Mouse (Mus musculus) T-cell, adult 2 months (primary cell): ENCODE results near the gene Asb7.

Source experiments
- DNase-seq: peaks from one replicate; pipeline ENCODE4 v3.0.0; 2022; ENCODE audit warnings: low spot score

The Asb7 gene

DNA sequence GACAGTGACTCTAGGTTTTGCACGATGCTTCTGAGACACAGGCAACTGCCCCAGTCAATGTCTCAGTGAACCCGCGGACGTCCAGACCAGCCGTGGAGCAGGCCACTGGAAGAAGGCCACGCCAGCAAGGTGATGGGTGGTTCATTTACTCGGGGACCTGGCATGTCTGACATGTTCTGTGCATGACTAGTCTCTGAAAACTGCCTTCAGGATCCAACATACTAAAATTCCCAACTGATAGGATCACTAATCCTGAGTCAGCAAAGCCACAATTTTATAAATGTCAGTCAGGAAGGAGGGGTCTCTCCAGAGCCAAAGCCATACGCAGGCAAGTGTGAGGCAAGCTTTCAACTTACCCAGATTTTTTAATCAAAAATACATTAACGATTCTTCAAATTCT lies 35.8 kb downstream of the Asb7 start:
- DNase-seq, result no peak

DNA sequence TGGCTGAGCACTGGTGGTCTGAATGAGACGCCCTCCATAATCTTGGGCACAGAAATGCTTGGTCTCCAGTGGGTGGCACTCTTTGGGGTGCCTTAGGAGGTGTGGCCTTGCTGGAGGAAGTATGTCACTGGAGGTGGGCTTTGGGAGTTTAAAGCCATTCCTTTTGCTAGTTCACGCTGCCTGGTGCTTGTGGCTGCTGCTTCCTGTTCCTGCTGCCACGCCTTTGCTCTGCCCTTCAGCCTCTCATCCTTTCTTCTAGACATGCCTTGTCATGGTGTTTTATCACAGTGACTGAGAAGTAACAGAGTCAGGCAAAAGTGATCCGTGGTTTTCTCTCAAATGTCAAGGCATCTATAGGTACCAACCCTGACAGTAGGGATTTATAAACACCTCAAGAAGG lies 37.2 kb downstream of the Asb7 start:
- peak; percentile 51 for DNase-seq

DNA sequence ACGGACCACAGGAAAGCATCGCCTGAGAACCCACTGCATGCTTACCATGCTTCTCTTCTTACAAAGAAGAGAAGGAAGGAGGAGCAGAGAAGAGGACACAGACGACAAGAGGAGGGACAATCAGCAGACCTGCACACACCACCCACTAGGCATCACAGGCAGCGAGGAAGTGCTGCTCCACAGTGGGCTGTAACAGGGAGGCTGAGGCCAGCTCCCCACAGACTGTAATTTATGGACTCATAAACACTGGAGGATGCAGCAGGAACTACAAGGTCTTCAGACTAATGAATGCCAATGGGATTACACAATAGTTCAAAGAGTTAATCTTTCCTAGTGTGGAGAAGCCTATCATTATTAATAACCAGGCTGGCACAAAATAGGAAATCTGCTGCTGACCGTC lies 38.5 kb downstream of the Asb7 start:
- DNase-seq, result no peak

DNA sequence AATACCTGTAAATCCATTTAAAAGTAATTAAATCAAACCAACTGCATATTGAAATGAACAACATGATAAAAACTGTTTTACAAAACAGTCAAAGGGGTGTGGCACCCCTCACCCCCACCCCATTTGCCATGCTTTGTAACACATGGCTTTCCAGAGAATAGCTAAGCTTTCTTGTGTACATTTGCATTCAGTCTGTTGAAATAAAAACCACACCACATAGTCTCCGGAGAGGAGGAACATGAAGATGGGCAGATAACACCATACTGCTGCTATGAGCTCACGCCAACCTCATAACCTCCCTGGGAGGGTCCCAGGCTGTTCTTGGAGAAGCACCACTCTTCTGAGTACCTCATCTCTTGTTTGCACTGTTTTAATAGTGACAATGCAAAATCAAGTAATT lies 40.2 kb downstream of the Asb7 start:
- DNase-seq, result no peak

DNA sequence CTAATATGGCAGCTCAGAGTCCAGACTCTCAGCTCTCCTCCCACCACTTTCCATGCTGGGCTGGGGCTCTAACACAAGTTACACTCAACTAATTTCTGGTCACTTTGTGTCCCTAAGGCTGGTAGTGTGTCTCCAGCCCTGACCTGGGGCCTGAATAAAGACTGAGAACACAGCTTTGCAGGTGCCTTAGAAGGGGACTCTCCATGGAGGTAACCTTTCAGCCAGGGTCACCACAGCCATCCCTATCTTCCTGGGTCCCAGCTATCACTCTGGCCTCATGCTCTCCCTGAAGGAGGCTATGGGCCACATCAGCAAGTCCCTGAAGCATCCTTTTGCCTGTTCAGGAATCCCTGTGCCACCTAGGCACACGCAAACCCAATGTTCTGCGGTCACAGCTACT lies 43.7 kb downstream of the Asb7 start:
- DNase-seq, result no peak

DNA sequence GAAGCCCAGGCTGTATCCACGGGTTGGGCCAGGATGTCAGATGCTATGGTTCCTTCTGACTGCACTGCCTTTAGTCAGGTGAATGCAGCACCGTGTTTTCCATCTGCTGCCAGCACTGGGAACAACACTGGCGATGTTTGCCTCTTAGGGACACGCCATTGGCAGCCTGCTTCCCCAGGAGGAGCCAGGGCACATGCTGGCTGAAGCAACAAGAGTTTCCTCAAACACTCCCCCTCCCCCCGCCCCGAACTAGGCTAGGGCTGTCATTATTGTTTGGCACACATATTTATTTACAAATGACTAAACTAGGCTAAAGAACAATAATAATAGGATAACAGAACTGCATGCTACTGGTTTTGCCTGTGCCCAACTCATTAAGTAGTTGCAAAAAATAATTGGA lies 56.0 kb downstream of the Asb7 start:
- DNase-seq, result no peak

DNA sequence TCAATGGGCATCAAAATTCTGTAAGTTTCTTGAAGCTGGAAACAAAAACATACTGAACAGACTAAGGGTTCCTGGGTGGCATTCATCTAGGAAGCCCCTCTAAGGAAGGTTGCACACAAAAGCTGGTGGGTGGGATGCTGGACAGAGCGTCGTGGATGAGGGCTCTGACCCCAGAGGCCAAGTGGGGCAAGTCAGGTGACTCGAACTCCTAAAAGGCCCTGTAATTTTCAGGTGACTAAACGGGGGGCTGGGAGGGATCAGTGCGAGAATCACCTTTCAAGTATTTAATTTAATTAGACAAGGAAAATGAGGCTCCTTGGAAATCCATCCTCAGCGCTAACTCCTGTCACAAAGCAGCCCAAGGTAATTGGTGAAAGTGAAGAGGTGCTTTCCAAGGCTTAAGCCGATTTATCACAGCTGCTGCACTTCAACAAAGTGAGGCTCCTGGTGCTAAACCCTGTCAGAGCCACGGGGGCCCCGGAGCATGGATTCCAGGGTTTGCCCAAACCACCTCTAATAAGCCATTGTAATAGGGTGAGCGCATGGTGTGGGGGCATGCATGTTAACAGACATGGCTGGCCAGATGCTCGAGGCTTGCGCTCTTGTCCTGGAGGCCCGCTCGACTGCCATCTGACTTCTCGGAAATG lies 59.1 kb downstream of the Asb7 start:
- no peak for DNase-seq

DNA sequence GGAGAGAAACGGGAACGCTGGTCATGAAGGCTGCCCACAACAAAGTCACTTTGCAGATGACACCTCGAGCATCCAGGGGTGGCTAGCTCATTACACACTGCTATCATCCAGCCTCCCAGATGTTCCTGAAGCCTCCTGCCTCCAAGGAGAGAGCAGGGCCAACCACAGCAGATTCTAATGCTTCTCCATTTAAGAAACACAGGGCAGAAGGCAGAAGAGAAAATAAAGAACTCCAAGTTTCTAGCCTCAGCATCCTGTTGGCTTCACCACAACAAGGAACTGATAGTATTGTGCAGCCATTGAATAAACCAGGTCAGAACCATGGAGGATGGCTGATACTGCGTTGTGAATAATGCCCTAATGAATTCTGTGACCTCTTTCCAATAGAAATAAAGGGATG lies 60.0 kb downstream of the Asb7 start:
- DNase-seq, result no peak

DNA sequence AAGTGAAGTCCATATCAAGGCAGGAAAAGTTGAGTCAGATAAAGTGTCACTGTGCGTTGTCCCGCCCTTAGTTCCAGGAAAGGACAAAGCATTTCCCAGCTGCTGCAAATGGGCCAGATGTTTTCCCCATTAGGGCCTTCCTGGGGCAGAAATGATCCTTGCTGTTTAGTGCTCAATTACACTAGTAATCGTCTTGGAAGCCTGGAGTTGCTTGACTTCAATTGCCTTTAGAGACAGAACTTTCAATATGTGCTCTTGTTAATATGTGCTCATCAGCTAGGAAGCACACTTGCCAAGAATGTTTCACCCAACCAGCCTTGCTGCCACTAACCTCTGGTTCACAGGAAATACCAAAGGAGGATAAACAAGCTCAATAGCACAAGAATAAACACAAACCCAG lies 66.0 kb downstream of the Asb7 start:
- no peak for DNase-seq

DNA sequence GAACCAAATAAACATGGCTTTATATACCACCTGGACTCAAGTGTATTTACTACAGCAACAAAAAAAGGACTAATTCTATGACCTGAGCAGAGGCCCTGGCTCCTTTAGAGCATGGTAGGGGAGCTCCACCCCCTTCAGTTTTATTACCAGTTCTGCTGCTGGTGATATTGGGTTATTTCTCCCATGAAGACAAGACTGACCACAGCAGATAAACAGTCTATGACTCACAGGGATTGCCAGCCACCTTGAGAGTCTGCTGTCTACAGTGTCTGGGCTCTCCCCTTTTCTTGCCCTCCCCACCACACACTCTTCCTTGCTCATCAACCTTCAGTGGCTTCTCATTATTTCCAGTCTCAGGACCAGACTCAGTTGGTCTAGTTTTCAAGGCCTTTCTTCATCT lies 87.5 kb downstream of the Asb7 start:
- DNase-seq, result no peak

DNA sequence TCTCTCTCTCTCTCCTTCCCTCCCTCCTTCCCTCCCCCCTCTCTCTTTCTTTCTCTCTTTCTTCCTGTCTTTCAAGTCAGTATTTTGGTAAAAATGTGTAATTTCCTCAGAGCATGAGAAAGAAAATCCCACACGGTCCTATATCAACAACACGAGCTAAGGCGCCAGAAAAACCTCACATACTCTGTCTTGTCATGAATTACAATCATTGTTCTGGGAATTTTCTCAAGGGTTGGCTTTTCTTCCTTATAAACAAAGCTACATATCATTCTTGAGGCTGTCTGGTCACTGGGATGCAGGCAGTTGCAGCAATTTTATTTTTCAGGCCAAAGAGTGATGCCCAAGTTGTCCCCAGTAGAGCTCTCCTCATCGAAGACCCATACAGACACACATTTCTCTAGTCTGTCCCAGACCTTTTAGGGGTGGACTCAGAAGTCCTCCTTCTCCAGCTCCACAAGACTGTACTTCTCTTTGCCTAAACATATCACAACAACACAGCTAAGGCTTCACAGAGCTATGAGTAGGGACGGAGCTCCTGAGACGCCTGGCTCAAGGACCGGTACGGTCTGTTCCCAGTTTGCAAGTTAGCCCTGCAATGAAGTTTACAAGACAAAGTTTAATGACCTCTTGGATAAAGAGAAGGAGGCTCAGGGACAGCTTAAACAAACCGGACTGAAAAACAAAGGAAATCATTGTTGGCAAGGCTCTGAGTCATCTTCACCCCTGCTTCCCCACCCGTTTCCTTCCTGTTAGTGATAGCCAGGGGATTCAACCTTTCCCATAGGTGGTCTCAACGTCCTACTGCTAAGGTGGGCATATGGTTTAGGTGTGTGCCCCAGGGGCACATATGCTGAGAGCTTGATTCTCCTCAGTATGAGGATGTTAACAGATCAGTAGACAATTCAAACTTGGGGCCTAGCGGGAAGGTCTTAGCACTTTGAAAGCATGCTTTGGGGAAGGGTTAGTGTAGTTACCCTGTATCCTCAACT lies 88.5 kb downstream of the Asb7 start:
- DNase-seq, result no peak

DNA sequence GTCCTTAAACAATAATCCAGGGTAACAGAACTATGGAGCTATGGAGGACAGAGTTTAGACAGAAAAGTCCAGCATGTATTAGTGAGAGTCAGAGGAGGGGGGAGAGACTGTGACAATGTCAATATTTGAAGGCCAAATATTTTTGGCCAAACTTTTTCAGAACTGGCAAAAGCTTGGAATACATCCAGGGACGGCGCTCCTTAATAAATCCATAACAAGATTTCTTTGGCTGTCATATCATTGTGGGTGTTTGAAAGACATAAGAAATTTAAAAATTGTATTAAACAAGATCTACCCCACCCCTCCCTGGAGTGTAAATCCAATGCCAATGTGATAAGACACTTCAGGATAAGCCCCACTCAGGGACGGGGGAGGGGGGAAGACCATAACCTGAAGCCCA lies 89.3 kb downstream of the Asb7 start:
- DNase-seq, result no peak

DNA sequence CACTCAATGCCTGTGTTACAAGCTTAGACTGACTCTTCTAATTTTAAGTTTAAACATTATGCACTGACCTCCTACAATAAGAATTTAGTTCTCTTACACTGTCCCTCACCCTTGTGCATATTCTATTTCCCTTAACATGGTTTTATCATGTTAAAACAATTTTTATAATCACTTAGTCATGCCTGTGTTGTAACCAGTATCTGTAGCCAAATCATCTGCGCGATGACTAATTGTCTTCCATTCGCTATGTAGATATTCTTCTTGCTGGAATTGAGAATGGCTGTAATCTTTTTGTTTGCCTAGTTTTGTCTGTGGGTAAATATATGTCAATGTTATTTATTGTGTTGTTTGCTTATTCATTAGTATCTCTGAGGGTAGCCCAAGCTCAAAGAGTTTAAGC lies 91.5 kb downstream of the Asb7 start:
- no peak for DNase-seq
